Mouse (Mus musculus) intestine, embryonic 15.5 days (tissue): ENCODE measurements at regions not wholly inside any gene's neighbourhood (a gene's known extent, or its start where the extent isn't known, plus 50 kb on each side); places are given as distances from the start of the nearest gene placed in this dataset.

Experiments
- ATAC-seq: fragments of 200-750 bp; cut with Nextera tagmentation; 2 replicates; pipeline ENCODE4 v1.8.0; 2017; ENCODE audit warnings: moderate TSS enrichment, moderate library complexity
- H3K27ac ChIP-seq: fragments of 300-500 bp; sonication (generic); 2 replicates; pipeline ENCODE4 v1.5.1; 2015; ENCODE audit warnings: mild to moderate bottlenecking, inconsistent platforms
- H3K27me3 ChIP-seq: fragments of 300-500 bp; sonication (generic); replicated peaks from 2 replicates; pipeline ENCODE4 v1.6.1; 2015; ENCODE audit warnings: inconsistent platforms
- H3K36me3 ChIP-seq: fragments of 300-500 bp; sonication (generic); 2 replicates; pipeline ENCODE4 v1.6.1; 2015; ENCODE audit warnings: inconsistent platforms
- H3K4me1 ChIP-seq: fragments of 300-500 bp; sonication (generic); replicated peaks from 2 replicates; pipeline ENCODE4 v1.6.1; 2015; ENCODE audit warnings: inconsistent platforms
- H3K4me2 ChIP-seq: fragments of 300-500 bp; sonication (generic); replicated peaks from 2 replicates; pipeline ENCODE4 v1.6.1; 2015; ENCODE audit warnings: mild to moderate bottlenecking, inconsistent platforms
- H3K4me3 ChIP-seq: fragments of 300-500 bp; sonication (generic); replicated peaks from 2 replicates; pipeline ENCODE4 v1.5.1; 2015; ENCODE audit warnings: inconsistent platforms
- H3K9ac ChIP-seq: fragments of 300-500 bp; sonication (generic); 2 replicates; pipeline ENCODE4 v1.6.1; 2015; ENCODE audit warnings: inconsistent platforms
- H3K9me3 ChIP-seq: fragments of 300-500 bp; sonication (generic); 2 replicates; pipeline ENCODE4 v1.6.1; 2016; ENCODE audit warnings: inconsistent platforms
- WGBS: fragments of 180-500 bp; shearing (Covaris S2); methylation state at CpG from one replicate; pipeline ENCODE4 v1.1.7; 2015; 5-methylcytosine and 5-hydroxymethylcytosine counted together

GRCm38 (mm10) chr4:5276113-5276512 is 483.0 kb upstream of the Impad1 start:
- H3K9me3 ChIP-seq: no peaks in the 10 kb centered on the region

More at GRCm38 (mm10) chr4:5276113-5276512, 483.0 kb upstream of the Impad1 start:
- WGBS: 74% methylated on average over 1 of the region's 1 CpGs
- H3K9ac ChIP-seq: no peak overlapping the region
- ATAC-seq: no peak
- H3K4me3 ChIP-seq: no peak overlapping the region
- no peak overlapping the region for H3K27ac ChIP-seq
- no peaks in the 10 kb centered on the region for H3K36me3 ChIP-seq
- no peaks in the 10 kb centered on the region for H3K27me3 ChIP-seq
- H3K4me1 ChIP-seq: no peaks in the 10 kb centered on the region
- no peak overlapping the region for H3K4me2 ChIP-seq
